Mouse (Mus musculus): ENCODE measurements around the gene Dclre1b. TPM values are rescaled to one million over a fixed set of nuclear protein-coding genes. Genes with fewer than 3 reads are reported as not detected.

Dclre1b gene
- total and polyA plus RNA-seq, 3 experiments: 6.9 to 12.0 (median 10.7) TPM

DNA sequence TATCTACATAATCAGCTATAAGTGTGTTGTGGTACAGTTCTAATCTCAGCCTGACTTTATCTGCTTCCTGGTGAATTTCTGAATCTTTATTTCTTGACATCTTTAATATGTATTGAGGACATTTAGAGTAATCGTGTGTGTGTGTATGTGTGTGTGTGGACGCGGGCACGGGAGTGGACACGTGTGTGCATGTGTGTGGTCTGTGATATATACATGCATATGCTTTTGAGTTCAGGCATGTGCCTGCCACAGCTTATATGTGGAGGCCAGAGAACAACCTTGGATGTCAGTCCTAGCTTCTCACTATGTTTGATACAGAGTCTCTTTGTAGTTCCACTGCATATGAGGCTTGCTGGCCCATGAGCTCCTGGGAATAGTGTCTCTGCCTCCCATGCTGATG is 27.2 kb upstream of the Dclre1b start:
- no peaks in the 10 kb centered on the region for H3K27me3 ChIP-seq (ENCODE audit: control insufficient read depth, insufficient read depth, low read length)
- H3K4me1 ChIP-seq (ENCODE audit: control insufficient read depth, insufficient read depth, low read length): no peaks in the 10 kb centered on the region
- H3K9ac ChIP-seq (ENCODE audit: low read depth, low read length): no peak overlapping the region
- intact Hi-C loops (cut with DNase I): no loop called here
- TF ChIP-seq POLR2A (IDR thresholded peaks at IDR 0.05; ENCODE audit: insufficient read depth, low read depth, low read length) (no peak), EP300 (IDR thresholded peaks at IDR 0.05; ENCODE audit: insufficient read depth, low read depth, low read length) (no peak), CTCF (IDR thresholded peaks at IDR 0.05) (no peak)
- no peaks in the 10 kb centered on the region for H3K36me3 ChIP-seq (ENCODE audit: control insufficient read depth, insufficient read depth, low read length)
- WGBS: 92% methylated on average over 5 of the region's 5 CpGs
- no peak overlapping the region for H3K27ac ChIP-seq
- H3K79me2 ChIP-seq (replicated peaks; ENCODE audit: control insufficient read depth, insufficient read depth, low read length): no peaks in the 10 kb centered on the region
- H3K4me3 ChIP-seq: no peak overlapping the region
- DNase-seq: no peak

- no peaks in the 10 kb centered on the region for H3K36me3 ChIP-seq (ENCODE audit: control insufficient read depth, insufficient read depth, low read length)
- H3K9ac ChIP-seq (ENCODE audit: low read depth, low read length): no peak overlapping the region
- DNase-seq: no peak
- WGBS: 74% methylated on average over 10 of the region's 10 CpGs
- H3K27ac ChIP-seq: no peak overlapping the region
- H3K4me1 ChIP-seq (ENCODE audit: control insufficient read depth, insufficient read depth, low read length): no peaks in the 10 kb centered on the region
- intact Hi-C loops (cut with DNase I): no loop called here
- H3K4me3 ChIP-seq: no peak overlapping the region
- no peaks in the 10 kb centered on the region for H3K27me3 ChIP-seq (ENCODE audit: control insufficient read depth, insufficient read depth, low read length)
- TF ChIP-seq CTCF (IDR thresholded peaks at IDR 0.05): no peak
- TF ChIP-seq EP300 (IDR thresholded peaks at IDR 0.05; ENCODE audit: insufficient read depth, low read depth, low read length): no peak
- no peak for TF ChIP-seq POLR2A (IDR thresholded peaks at IDR 0.05; ENCODE audit: insufficient read depth, low read depth, low read length)
- H3K79me2 ChIP-seq (replicated peaks; ENCODE audit: control insufficient read depth, insufficient read depth, low read length): no peaks in the 10 kb centered on the region
Observed at GRCm38 (mm10) chr3:103835951-103836310, 26.7 kb upstream of the Dclre1b start.

DNA sequence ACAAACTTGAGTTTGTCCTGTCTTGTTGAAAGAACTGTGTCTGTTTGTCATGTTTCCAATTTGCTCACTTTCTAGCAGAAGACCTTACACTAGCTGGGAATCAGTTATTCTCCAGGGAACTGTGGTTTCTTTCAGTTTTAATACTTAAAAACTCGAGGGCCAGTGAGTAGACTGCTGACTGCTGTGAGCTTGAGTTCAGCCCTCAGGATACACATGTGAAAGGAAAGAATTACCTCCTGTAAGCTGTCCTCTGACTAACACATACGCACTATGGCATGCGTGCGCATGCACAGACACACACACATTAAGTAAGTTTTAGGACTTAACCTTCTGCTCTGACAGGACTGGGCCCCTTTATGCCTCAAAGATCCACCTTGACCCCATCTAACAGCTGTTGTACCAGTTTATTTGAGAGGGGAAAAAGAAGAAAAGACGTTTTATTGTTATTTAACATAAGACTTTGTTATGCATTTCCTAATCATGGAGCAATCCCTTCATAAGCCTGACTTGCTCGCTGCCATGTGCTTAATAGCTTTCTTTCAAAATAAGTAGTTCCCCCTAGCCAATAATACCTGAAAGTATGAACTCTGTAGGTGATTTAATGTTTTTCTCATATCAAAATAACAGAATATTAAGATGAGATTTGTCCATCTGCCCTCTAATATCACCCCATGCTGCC is 26.2 kb upstream of the Dclre1b start:
- intact Hi-C loops (cut with DNase I): no loop called here
- WGBS: 76% methylated on average over 6 of the region's 6 CpGs
- H3K9ac ChIP-seq (ENCODE audit: low read depth, low read length): no peak overlapping the region

DNA sequence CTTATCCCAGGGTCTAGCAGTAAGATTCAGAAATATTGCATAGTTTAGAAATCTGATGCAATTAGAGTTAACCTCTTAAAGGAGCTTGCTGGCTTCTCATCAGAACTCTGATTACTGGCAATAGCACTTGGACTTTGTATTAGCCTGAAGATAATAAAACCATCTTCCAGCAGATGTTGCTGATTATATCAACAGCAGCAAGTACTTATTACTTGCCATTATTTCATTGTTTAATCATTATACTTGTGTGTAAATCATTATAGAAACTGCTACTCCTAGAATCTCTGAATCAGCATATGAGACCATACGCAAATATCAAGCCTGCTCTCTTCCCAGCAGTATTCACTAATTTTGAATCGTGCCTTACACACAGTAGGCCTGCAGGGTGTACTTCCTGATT is 24.8 kb upstream of the Dclre1b start:
- intact Hi-C loops (cut with DNase I): no loop called here
- Histone ChIP-seq H3K27me3 (ENCODE audit: control insufficient read depth, insufficient read depth, low read length) (no peaks in the 10 kb centered on the region), H3K9ac (ENCODE audit: low read depth, low read length) (no peak overlapping the region), H3K4me3 (no peak overlapping the region), H3K27ac (no peak overlapping the region), H3K79me2 (replicated peaks; ENCODE audit: control insufficient read depth, insufficient read depth, low read length) (no peaks in the 10 kb centered on the region), H3K36me3 (ENCODE audit: control insufficient read depth, insufficient read depth, low read length) (no peaks in the 10 kb centered on the region), H3K4me1 (ENCODE audit: control insufficient read depth, insufficient read depth, low read length) (no peaks in the 10 kb centered on the region)
- TF ChIP-seq EP300 (IDR thresholded peaks at IDR 0.05; ENCODE audit: insufficient read depth, low read depth, low read length) (no peak), CTCF (IDR thresholded peaks at IDR 0.05) (no peak), POLR2A (IDR thresholded peaks at IDR 0.05; ENCODE audit: insufficient read depth, low read depth, low read length) (no peak)
- DNase-seq: no peak
- WGBS: 88% methylated on average over 2 of the region's 2 CpGs

More for the DNA sequence above, 26.2 kb upstream of the Dclre1b start:
- Histone ChIP-seq H3K27me3 (ENCODE audit: control insufficient read depth, insufficient read depth, low read length) (no peaks in the 10 kb centered on the region), H3K79me2 (replicated peaks; ENCODE audit: control insufficient read depth, insufficient read depth, low read length) (no peaks in the 10 kb centered on the region), H3K27ac (no peak overlapping the region), H3K4me3 (no peak overlapping the region), H3K36me3 (ENCODE audit: control insufficient read depth, insufficient read depth, low read length) (no peaks in the 10 kb centered on the region), H3K4me1 (ENCODE audit: control insufficient read depth, insufficient read depth, low read length) (no peaks in the 10 kb centered on the region)
- TF ChIP-seq CTCF (IDR thresholded peaks at IDR 0.05) (no peak), EP300 (IDR thresholded peaks at IDR 0.05; ENCODE audit: insufficient read depth, low read depth, low read length) (no peak), POLR2A (IDR thresholded peaks at IDR 0.05; ENCODE audit: insufficient read depth, low read depth, low read length) (no peak)
- no peak for DNase-seq

- no peaks in the 10 kb centered on the region for H3K27me3 ChIP-seq (ENCODE audit: control insufficient read depth, insufficient read depth, low read length)
- H3K36me3 ChIP-seq (ENCODE audit: control insufficient read depth, insufficient read depth, low read length): no peaks in the 10 kb centered on the region
- no peaks in the 10 kb centered on the region for H3K79me2 ChIP-seq (replicated peaks; ENCODE audit: control insufficient read depth, insufficient read depth, low read length)
- H3K4me3 ChIP-seq: no peak within 1 kb of the TSS
- H3K27ac ChIP-seq: no peak within 1 kb of the TSS
- no peak within 1 kb of the TSS for H3K9ac ChIP-seq (ENCODE audit: low read depth, low read length)
- H3K4me1 ChIP-seq (ENCODE audit: control insufficient read depth, insufficient read depth, low read length): no peaks in the 10 kb centered on the region
- TF ChIP-seq EP300 (IDR thresholded peaks at IDR 0.05; ENCODE audit: insufficient read depth, low read depth, low read length) (no peak), POLR2A (IDR thresholded peaks at IDR 0.05; ENCODE audit: insufficient read depth, low read depth, low read length) (no peak), CTCF (IDR thresholded peaks at IDR 0.05) (no peak)
- intact Hi-C loops (cut with DNase I): no loop called here
- no peak for DNase-seq
Observed at GRCm38 (mm10) chr3:103832426-103832825, 23.2 kb upstream of the Dclre1b start, which contains the start of gene Bcl2l15. Gene Bcl2l15 (plus strand): TSS chr3:103832601.

DNA sequence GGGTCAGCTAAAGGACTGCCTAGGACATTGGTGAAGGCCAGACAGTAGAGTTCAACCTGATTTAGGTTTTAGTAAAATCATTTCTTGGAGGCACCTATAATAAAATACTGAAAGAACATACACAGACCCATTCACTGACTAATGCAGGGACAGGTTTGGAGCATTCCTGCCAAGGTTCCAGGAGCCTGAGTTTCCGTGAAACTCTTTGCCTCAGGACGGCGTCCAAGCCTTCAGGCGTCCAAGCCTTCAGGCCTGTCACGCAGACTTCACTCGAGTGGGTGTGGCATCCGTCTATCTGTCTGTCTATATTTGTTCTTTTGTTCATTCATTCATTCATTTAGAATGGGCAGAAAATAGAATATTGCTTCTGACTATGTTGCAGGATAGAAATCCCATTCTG is 21.9 kb upstream of the Dclre1b start:
- WGBS: 50% methylated on average over 7 of the region's 7 CpGs
- no peak overlapping the region for H3K27ac ChIP-seq
- DNase-seq: no peak
- no peak for TF ChIP-seq POLR2A (IDR thresholded peaks at IDR 0.05; ENCODE audit: insufficient read depth, low read depth, low read length)
- no peak for TF ChIP-seq CTCF (IDR thresholded peaks at IDR 0.05)
- TF ChIP-seq EP300 (IDR thresholded peaks at IDR 0.05; ENCODE audit: insufficient read depth, low read depth, low read length): no peak
- H3K79me2 ChIP-seq (replicated peaks; ENCODE audit: control insufficient read depth, insufficient read depth, low read length): no peaks in the 10 kb centered on the region
- no peak overlapping the region for H3K9ac ChIP-seq (ENCODE audit: low read depth, low read length)
- H3K4me3 ChIP-seq: no peak overlapping the region
- intact Hi-C loops (cut with DNase I): no loop called here
- no peaks in the 10 kb centered on the region for H3K27me3 ChIP-seq (ENCODE audit: control insufficient read depth, insufficient read depth, low read length)
- no peaks in the 10 kb centered on the region for H3K36me3 ChIP-seq (ENCODE audit: control insufficient read depth, insufficient read depth, low read length)
- H3K4me1 ChIP-seq (ENCODE audit: control insufficient read depth, insufficient read depth, low read length): no peaks in the 10 kb centered on the region

Data from heart, adult 2 months (tissue).